Mouse (Mus musculus): ENCODE measurements at regions not wholly inside any gene's neighbourhood (a gene's known extent, or its start where the extent isn't known, plus 50 kb on each side); places are given as distances from the start of the nearest gene placed in this dataset.
A peak's percentile ranks its signal among the peaks of the same experiment; 100 is the strongest.

DNA sequence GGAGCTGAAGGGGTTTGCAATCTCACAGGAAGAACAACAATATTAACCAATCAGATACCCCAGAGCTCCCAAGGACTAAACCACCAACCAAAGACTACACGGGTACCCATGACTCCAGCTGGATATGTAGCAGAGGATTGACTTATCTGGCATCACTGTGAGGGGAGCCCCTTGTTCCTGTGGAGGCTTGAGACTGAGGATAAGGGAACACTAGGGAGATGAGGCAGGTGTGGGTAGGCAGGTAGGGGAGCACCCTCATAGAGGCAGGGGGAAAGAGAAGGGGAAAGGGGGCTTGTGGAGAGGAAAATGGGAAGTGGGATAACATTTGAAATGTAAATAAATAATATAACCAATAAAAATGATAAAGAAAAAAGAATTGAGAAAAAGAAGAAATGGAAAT is 134.8 kb downstream of the G6pd2 start:
- DNase-seq (ENCODE audit: low spot score in 2 of 2): no peak

DNA sequence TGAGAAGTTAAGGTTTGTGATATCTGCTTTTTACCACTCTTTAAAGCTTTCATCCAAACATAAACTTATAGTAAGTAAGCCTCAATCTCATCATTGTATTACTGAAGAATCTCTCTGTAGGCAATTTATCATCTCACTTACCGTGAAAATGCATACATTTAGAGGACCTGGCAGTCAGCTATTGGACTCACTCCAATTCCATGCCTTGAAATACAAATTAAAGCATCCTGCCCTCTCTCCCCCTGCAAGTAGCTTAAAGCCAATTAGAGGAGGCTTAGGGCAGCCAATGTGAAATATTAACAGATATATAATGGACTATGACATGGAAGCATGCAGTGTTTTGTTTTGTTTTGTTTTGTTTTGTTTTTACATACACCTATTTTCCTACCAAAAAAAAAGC is 176.6 kb downstream of the G6pd2 start:
- DNase-seq (ENCODE audit: low spot score in 2 of 2): no peak

DNA sequence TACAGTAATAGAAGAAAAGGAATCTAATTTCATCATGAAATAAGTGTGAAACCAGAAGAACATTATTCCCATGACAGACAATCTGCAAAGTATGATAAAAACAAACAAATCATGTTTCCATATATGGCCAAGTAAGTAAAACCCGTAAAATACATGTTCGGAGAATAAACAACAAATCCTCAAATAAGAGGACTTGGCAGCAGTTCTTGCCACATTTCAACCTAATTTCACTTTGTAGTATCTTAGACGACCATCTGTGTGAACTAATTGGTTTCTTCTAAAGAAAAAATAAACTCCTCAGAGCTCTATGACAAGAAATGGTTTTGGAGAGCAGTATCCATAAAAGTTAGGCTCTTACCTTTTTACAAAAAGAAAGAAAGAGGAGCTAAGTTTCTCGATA is 210.9 kb downstream of the G6pd2 start:
- DNase-seq (ENCODE audit: low spot score in 2 of 2): no peak

DNA sequence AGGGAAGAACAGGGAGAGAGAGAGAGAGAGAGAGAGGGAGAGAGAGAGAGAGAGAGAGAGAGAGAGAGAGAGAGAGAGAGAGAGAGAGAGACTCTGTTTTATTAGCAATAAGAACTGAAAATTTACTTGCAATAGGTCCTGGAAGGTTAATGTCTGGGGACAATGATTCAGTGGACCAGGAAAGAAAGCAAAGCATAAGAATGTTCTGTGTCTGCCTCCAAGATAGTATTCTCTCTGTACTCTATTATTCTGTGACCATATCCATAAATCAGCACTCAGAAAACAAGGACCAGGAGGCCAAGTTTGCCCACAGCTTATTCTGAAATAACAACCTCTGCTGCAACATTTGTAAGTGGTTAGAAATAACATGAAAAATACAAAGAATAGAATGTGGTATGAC is 211.6 kb downstream of the G6pd2 start:
- DNase-seq (ENCODE audit: low spot score in 2 of 2): no peak

DNA sequence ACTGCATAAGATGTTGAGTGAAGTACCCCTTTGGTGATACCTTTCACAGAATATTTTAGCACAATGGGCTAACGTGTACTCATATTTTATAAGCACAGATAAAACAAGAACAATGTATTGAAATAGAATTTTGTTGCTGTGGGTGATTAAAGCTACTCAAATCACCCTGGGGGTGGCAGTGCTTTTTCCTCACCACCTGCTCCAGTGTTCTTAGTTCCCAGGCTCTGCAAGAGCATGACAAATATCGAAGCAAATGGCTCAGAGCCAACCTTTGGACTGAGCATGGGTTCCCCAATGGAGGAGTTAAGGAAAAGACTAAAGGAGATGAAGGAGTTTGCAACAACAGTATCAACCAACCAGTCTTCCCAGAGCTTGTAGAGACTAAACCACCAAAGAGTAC is 232.9 kb downstream of the G6pd2 start:
- DNase-seq (ENCODE audit: low spot score in 2 of 2): peak in 1 of 2 experiments; percentile 11

DNA sequence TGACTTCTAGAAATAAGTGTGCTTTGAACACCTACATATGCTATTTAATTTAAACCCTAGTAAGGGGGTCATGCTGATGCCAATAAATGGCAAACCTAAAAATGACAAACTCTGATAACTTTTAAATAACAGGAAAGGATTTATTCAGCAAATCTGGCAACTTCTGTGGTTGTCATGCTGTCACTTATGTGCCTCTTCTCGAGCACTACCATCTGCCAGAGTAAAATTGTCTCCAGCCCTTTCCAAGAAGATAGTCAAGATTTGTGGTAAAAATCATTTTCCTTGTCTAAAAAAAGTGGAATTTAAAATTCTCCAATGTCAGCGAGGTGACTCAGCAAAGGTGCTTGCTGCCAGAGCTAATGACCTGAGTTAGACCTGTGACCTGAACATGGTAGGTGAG is 235.1 kb downstream of the G6pd2 start:
- no peak for DNase-seq (ENCODE audit: low spot score in 2 of 2)

DNA sequence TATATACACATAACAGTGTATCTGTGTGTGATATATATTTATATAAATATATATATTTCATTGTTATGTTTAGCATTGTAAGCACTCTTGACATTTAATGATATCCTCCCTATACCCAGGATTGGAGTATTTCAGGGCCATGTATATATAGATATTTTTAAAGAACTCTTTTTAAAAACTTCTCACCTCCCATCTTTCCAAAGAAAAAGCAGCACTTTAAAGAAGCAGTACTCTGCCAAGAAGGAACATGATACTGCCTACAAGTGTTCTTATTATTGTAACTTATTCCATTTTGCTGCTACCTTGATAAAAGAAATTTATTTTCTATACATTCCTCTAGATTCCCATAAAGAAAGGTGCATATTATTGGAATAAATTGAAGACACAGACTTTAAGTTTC is 270.4 kb downstream of the G6pd2 start:
- no peak for DNase-seq (ENCODE audit: low spot score in 2 of 2)

DNA sequence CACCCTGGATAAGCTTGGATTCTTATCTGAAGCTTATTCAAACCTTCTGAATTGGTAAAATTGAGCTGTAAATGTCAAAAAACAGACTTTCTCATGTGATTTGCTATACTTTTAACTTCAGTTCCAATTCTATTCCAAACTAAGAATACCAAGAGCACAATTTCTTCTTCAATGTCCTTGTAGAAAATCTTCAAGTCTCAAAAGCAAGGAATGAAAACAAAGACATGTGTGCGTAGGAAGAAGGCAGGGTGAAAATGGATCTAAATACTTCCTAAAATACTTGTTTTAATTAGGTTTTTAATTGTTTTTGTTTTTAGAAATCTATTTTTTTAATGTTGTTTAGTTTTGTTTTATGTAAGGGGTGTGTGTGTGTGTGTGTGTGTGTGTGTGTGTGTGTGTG is 280.9 kb downstream of the G6pd2 start:
- peak; percentile 6 to 16 for DNase-seq (ENCODE audit: low spot score in 2 of 2)

DNA sequence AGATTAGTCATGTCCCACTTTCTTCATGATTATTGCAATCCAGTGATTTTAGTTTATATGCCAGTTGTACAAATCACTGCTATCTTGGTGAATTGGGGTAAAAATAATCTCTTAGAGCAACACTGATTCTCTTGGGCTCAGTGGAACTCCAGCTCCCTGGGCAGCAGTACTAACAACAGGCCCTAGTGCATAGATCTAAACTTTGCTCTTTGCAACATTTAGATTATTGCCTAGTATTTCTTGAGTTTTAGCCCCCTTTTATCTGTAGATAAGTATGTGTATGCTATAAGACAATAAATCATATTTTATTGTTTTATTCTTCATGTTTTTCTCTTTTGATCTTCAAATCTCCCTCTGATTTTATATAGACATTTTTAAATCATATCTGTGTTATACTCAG is 287.4 kb downstream of the G6pd2 start:
- no peak for DNase-seq (ENCODE audit: low spot score in 2 of 2)

DNA sequence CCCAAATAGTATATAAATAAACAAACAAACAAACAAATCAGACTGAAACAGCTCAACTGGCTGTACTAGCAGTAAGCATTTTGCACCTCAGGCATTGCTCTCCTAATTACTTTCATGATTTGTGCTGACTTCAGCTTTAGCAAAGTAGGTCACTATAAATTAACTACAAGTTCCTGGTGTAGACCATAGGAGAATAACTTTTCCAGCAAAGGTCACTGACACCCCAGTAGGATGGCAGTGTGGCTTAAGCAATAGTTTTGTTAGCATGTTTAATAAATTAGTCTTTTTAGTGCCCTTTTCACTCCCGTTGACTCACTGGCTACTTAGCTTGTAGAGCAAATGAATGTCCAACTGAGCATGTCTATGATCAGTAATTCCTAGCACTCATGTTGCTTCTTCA is 304.6 kb downstream of the G6pd2 start:
- DNase-seq (ENCODE audit: low spot score in 2 of 2): no peak

DNA sequence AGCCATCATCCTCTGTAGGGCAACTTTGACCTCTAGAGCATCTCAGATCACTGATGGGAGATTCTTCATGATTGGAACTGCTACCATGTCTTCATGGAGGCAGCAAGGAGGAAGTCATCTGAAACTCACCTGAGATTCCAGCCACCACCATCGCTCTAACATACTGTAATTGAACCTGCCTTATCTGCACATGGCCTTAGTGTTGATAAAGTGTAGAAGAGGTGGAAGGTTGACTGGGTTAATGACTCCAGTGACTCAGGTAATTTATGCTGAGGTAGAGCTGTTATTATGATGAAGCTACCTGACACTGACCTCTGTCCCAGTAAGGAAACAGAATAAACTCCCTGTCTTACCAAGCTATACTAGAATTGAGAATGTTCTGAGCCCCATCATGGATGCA is 305.0 kb downstream of the G6pd2 start:
- DNase-seq (ENCODE audit: low spot score in 2 of 2): no peak

DNA sequence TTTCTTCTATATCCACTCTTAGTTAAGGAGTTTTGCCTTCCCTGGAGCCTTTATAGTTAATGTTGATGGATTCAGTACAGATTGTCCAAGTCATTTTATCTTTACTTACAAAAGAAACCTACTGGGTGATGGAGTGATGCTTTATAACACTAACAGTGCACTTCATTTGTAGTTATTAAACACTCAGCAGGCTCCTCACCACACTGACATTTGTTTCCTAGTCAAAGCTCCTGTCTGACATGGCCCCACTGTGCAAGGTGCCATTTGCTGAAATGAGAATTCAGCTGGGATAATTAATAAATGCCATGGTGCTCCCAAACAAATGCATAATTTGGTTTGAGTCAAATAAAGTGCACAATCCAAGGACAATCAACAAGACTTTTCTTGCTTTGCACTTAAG is 336.6 kb downstream of the G6pd2 start:
- DNase-seq (ENCODE audit: low spot score in 2 of 2): no peak

DNA sequence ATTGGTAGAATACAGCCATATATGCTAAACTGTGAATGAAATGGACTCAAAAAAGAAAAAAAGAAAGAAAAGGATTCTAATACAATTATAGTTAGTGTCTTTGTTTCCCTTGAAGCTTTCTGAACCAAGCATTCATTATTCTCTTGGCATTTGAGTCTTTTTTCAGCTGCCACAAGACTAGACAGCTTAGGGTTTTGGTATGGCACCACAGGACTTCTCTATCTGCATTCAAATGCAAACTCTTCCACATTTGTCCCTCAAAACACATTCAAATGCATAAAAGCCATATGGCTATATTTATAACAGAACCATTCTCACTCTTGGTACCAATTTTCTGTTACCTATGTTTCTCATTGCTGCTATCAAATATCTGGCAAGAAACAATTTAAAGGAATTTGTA is 338.8 kb downstream of the G6pd2 start:
- no peak for DNase-seq (ENCODE audit: low spot score in 2 of 2)

DNA sequence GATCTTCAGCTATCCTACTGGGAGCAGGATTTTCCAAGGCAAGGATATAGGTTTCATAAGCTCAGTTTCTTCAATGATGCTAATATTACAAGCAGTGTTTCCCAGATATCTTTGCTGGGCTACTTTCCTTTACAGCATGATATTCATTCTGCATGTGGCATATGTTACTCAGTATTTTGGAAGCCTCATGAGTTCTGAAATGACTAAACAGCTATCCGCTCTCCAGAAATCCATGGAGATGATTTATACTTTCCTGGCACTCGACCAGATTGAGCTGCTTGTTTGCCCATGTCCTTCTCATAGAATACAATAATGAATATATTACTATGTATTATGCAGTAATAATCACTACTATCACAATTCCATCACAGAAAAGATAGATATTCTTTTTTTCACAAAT is 351.9 kb downstream of the G6pd2 start:
- DNase-seq (ENCODE audit: low spot score in 2 of 2): peak; percentile 6 to 13

DNA sequence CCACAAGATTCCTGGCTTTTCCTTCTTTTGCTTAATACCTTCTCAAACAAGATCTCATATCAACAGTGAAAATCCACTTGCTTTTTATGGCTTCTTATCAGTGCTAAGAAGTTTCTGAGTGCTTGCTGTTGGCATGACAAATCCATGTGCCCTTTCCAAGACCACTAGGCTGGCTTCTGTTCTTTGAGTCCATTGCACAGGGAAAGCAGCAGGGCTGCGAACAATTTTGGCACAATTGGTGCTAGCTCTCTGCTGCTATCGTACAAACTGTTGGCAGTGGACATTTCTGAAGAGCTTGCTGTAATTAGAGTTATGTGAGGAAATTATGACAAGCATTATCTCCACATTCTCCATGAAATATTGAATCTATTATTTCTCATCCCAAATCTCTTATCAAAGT is 383.5 kb downstream of the G6pd2 start:
- DNase-seq (ENCODE audit: low spot score in 2 of 2): no peak

DNA sequence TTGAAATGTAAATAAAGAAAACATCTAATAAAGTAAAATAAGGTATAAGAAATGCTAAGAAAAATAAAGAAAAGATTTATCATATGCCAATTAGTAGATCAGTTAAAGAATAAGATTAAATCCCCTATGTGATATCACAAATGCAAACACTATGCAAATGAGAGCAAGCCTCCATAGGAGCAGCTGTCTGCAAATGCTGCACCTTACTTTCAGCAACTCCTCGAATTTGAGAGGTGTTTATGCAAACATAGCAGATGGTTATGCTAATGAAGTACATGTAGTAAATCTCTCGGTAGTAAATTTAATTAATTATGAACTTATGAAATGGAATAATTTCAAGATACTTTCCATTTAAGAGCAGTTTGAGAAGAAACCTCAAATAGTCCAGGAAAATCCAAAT is 396.8 kb downstream of the G6pd2 start:
- no peak for DNase-seq (ENCODE audit: low spot score in 2 of 2)
